Comparison of ENCODE assay signal across 9 mouse cellular contexts in genomic region chr17:48538328-48538727, GRCm38 (mm10).
A peak's percentile ranks its signal among the peaks of the same experiment; 100 is the strongest.
DNase-seq lines count a peak whose midpoint lies in the region; ATAC-seq and TF ChIP-seq lines count a peak whose summit lies in the region.
"Had no signal": no experiment of that assay in that cellular context is flagged by ENCODE, and none has a peak within 500 bp of the region (broad histone marks: within the 10 kb centered on the region; RNA-seq: fewer than 3 reads in every experiment).

No protein-coding gene starts in this region.

- H3K9ac ChIP-seq in forebrain, postnatal 0 days: no peak overlapping the region
- no peak overlapping the region for H3K9ac ChIP-seq in forebrain, embryonic 15.5 days (replicated peaks)
- H3K9ac ChIP-seq: neural tube, embryonic 13.5 days had no signal

- H3K9me3 ChIP-seq in forebrain, postnatal 0 days (ENCODE audit: low read length): no peaks in the 10 kb centered on the region
- no peaks in the 10 kb centered on the region for H3K9me3 ChIP-seq in forebrain, embryonic 15.5 days
- H3K9me3 ChIP-seq: neural tube, embryonic 13.5 days had no signal

- H3K4me2 ChIP-seq in forebrain, postnatal 0 days (ENCODE audit: low read depth): no peak overlapping the region
- H3K4me2 ChIP-seq in forebrain, embryonic 15.5 days (replicated peaks): no peak overlapping the region
- H3K4me2 ChIP-seq: neural tube, embryonic 13.5 days had no signal

- WGBS in forebrain, postnatal 0 days: 84% methylated on average over 5 of the region's 5 CpGs
- WGBS in forebrain, embryonic 15.5 days: 88% methylated on average over 5 of the region's 5 CpGs

- peak; percentile 80 for TF ChIP-seq CTCF in forebrain, postnatal 0 days (IDR thresholded peaks at IDR 0.05; ENCODE audit: low read depth)

- H3K27ac ChIP-seq in forebrain, postnatal 0 days (ENCODE audit: low read depth, low read length): no peak overlapping the region
- H3K27ac ChIP-seq in forebrain, embryonic 15.5 days (replicated peaks): no peak overlapping the region
- H3K27ac ChIP-seq: neural tube, embryonic 13.5 days had no signal

- no peak for ATAC-seq in forebrain, postnatal 0 days
- ATAC-seq in forebrain, embryonic 15.5 days (replicated peaks): no peak
- no peak for ATAC-seq in inflammation-experienced regulatory T-cells, adult 6 months

- no peak overlapping the region for H3K4me3 ChIP-seq in forebrain, postnatal 0 days (ENCODE audit: low read depth, low read length)
- no peak overlapping the region for H3K4me3 ChIP-seq in forebrain, embryonic 15.5 days
- H3K4me3 ChIP-seq: neural tube, embryonic 13.5 days had no signal

- no peaks in the 10 kb centered on the region for H3K27me3 ChIP-seq in forebrain, postnatal 0 days (ENCODE audit: insufficient read depth, low read length)
- no peaks in the 10 kb centered on the region for H3K27me3 ChIP-seq in forebrain, embryonic 15.5 days
- H3K27me3 ChIP-seq: neural tube, embryonic 13.5 days had no signal

- H3K36me3 ChIP-seq in forebrain, postnatal 0 days (ENCODE audit: insufficient read depth): no peaks in the 10 kb centered on the region
- H3K36me3 ChIP-seq in forebrain, embryonic 15.5 days: no peaks in the 10 kb centered on the region
- H3K36me3 ChIP-seq: neural tube, embryonic 13.5 days had no signal

- DNase-seq in forebrain, postnatal 0 days: peak; percentile 74
- peak; percentile 12 for DNase-seq in lung, postnatal 14 days
- no peak for DNase-seq in lung, postnatal 25 days (ENCODE audit: low spot score)
- DNase-seq in c-Kit-positive CD71-positive TER-119-negative erythroid progenitor cells, embryonic 14.5 days (ENCODE audit: low read depth): peak; percentile 29
- peak; percentile 3 to 4 for DNase-seq in natural killer cell, adult 2 months (ENCODE audit: low spot score in 2 of 2)
- no peak for DNase-seq in cerebellum, adult 18-20 months

- 0 out of 2 replicates have a peak, but pooled peaks cover 2% of the 10 kb centered on the region for H3K4me1 ChIP-seq in forebrain, postnatal 0 days (ENCODE audit: insufficient read depth)
- H3K4me1 ChIP-seq in forebrain, embryonic 15.5 days: peaks cover 2% of the 10 kb centered on the region

Comparison
In these comparisons a context has a peak if more than half of its experiments do, and no peak if none do; other contexts are left out.
1. DNase-seq: peak in forebrain, postnatal 0 days (single experiment), lung, postnatal 14 days (single experiment), c-Kit-positive CD71-positive TER-119-negative erythroid progenitor cells, embryonic 14.5 days (single experiment) and natural killer cell, adult 2 months (2 of 2); none in lung, postnatal 25 days (single experiment) and cerebellum, adult 18-20 months (0 of 2).